Mouse (Mus musculus) myocyte (in vitro differentiated cells): ENCODE measurements around the gene Caln1. TPM values are rescaled to one million over a fixed set of nuclear protein-coding genes. Genes with fewer than 3 reads are reported as not detected.

Source experiments
- H3K27me3 ChIP-seq: one replicate; pipeline ENCODE4 v1.6.1; 2011; ENCODE audit not compliant: control insufficient read depth, insufficient read depth, insufficient read length
- H3K36me3 ChIP-seq: one replicate; pipeline ENCODE4 v1.6.1; 2011; ENCODE audit not compliant: control insufficient read depth, insufficient read depth
- H3K4me2 ChIP-seq: one replicate; pipeline ENCODE4 v1.6.1; 2011; ENCODE audit warnings: low read depth, control low read depth
- H3K4me3 ChIP-seq: one replicate; pipeline ENCODE4 v1.5.1; 2011; ENCODE audit warnings: mild to moderate bottlenecking, control low read depth, moderate library complexity
- H3K79me2 ChIP-seq: one replicate; pipeline ENCODE4 v1.6.1; 2011; ENCODE audit not compliant: control insufficient read depth, insufficient read depth
- H3ac ChIP-seq: one replicate; pipeline ENCODE4 v1.6.1; 2011; ENCODE audit not compliant: control insufficient read depth, insufficient read length
- CEBPB ChIP-seq: IDR thresholded peaks from 2 replicates; pipeline ENCODE4 v1.6.1; 2011; ENCODE audit warnings: mild to moderate bottlenecking, moderate library complexity; ENCODE audit not compliant: poor library complexity, insufficient read depth, severe bottlenecking
- E2F4 ChIP-seq: IDR thresholded peaks from one replicate; pipeline ENCODE4 v1.6.1; 2011; ENCODE audit warnings: mild to moderate bottlenecking, control low read depth, moderate library complexity; ENCODE audit not compliant: insufficient read depth
- MAX ChIP-seq: IDR thresholded peaks from one replicate; pipeline ENCODE4 v1.6.1; 2011; ENCODE audit warnings: low read depth, mild to moderate bottlenecking, control low read depth
- MYOD1 ChIP-seq, 3 experiments: IDR thresholded peaks; one replicate each; pipeline ENCODE4 v1.6.1; 2011; ENCODE audit warnings: control low read depth in 2 of 3, low read depth in 2 of 3, mild to moderate bottlenecking in 2 of 3, moderate library complexity in 1 of 3; ENCODE audit not compliant: insufficient read length in 2 of 3, control insufficient read depth in 1 of 3
- MYOG ChIP-seq, 3 experiments: IDR thresholded peaks; one replicate each; pipeline ENCODE4 v1.6.1; 2011; ENCODE audit warnings: control low read depth in 2 of 3, low read depth in 2 of 3, mild to moderate bottlenecking in 2 of 3; ENCODE audit not compliant: insufficient read length in 2 of 3, control insufficient read depth in 1 of 3, insufficient read depth in 1 of 3
- POLR2A ChIP-seq: IDR thresholded peaks from one replicate; pipeline ENCODE4 v1.6.1; 2011; ENCODE audit warnings: low read depth, mild to moderate bottlenecking, control low read depth, moderate library complexity; ENCODE audit not compliant: insufficient read length
- POLR2AphosphoS2 ChIP-seq: IDR thresholded peaks from one replicate; pipeline ENCODE4 v1.6.1; 2011; ENCODE audit warnings: low read depth, control low read depth; ENCODE audit not compliant: insufficient read length
- REST ChIP-seq: IDR thresholded peaks from one replicate; pipeline ENCODE4 v1.6.1; 2011; ENCODE audit warnings: mild to moderate bottlenecking, control low read depth, moderate library complexity; ENCODE audit not compliant: insufficient read depth, insufficient read length
- SRF ChIP-seq: IDR thresholded peaks from one replicate; pipeline ENCODE4 v1.6.1; 2011; ENCODE audit warnings: low read depth; ENCODE audit not compliant: control insufficient read depth, insufficient read length
- TCF12 ChIP-seq: IDR thresholded peaks from one replicate; pipeline ENCODE4 v1.6.1; 2011; ENCODE audit warnings: mild to moderate bottlenecking, control low read depth; ENCODE audit not compliant: poor library complexity, insufficient read depth, severe bottlenecking
- TCF3 ChIP-seq: IDR thresholded peaks from one replicate; pipeline ENCODE4 v1.6.1; 2011; ENCODE audit warnings: low read depth, control low read depth; ENCODE audit not compliant: insufficient read length
- USF1 ChIP-seq: IDR thresholded peaks from one replicate; pipeline ENCODE4 v1.6.1; 2011; ENCODE audit warnings: low read depth, mild to moderate bottlenecking, control low read depth, moderate library complexity
- polyA plus RNA-seq: library from polyadenylated mRNA; unstranded; fragments of >200 nt; fragmentation: generic; extraction: Trizol; gene quantifications from one replicate; pipeline ENCODE4 v1.2.1, GENCODE M21; 2012; ENCODE audit warnings: missing spikeins

The Caln1 gene
- polyA plus RNA-seq, 1 experiment, result not detected

- Histone ChIP-seq H3K36me3 (no peaks in the 10 kb centered on the region), H3ac (no peak overlapping the region), H3K4me3 (no peak overlapping the region), H3K27me3 (no peaks in the 10 kb centered on the region), H3K79me2 (no peaks in the 10 kb centered on the region), H3K4me2 (no peak overlapping the region)
- TF ChIP-seq TCF3 (no peak), SRF (no peak), POLR2AphosphoS2 (no peak), CEBPB (no peak), MYOG (IDR thresholded peaks at IDR 0.05; ENCODE audit: control insufficient read depth in 1 of 3, insufficient read depth in 1 of 3, insufficient read length in 2 of 3, low read depth in 2 of 3) (no peak), E2F4 (no peak), MYOD1 (IDR thresholded peaks at IDR 0.05; ENCODE audit: control insufficient read depth in 1 of 3, insufficient read length in 2 of 3, low read depth in 2 of 3) (no peak), MAX (no peak), REST (no peak), POLR2A (no peak), TCF12 (no peak), USF1 (no peak)
Observed at GRCm38 (mm10) chr5:130704866-130705265, 335.6 kb downstream of the Caln1 start.

DNA sequence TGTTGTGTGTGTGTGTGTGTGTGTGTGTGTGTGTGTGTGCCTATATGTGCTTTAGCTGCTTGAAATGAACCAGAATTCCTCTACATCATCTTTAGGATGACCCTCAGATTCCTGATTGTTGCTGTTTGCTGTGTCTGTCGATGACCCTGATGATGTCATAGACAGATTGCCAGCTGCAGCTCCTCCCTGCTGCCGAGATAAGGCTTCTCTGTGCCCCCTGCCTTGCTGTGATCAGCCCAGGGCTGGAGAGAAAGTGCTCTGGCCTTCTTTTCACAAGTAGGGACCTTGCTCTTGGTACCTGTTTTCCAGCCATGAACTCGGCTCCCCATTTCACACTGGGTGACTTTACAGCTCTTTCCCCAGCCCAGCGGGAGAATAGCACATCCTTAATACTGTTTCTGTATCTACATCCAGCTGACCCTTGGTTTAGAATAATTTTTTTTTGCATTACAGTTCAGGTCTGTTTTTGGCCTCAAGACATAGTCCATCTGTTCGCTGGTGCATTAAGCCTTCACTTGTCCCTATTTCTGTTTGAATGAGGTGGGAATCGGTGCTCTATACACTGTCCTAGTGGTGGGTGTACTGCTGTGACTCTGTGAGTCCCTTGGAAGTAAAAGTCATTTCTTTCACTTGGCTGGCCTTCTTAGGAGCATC, 337.1 kb downstream of the Caln1 start:
- Histone ChIP-seq H3K79me2 (no peaks in the 10 kb centered on the region), H3K4me3 (no peak overlapping the region), H3K4me2 (no peak overlapping the region), H3ac (no peak overlapping the region), H3K36me3 (no peaks in the 10 kb centered on the region), H3K27me3 (no peaks in the 10 kb centered on the region)
- TF ChIP-seq POLR2AphosphoS2 (no peak), SRF (no peak), MAX (no peak), MYOG (IDR thresholded peaks at IDR 0.05; ENCODE audit: control insufficient read depth in 1 of 3, insufficient read depth in 1 of 3, insufficient read length in 2 of 3, low read depth in 2 of 3) (no peak), POLR2A (no peak), TCF3 (no peak), MYOD1 (IDR thresholded peaks at IDR 0.05; ENCODE audit: control insufficient read depth in 1 of 3, insufficient read length in 2 of 3, low read depth in 2 of 3) (no peak), USF1 (no peak), REST (no peak), TCF12 (no peak), CEBPB (no peak), E2F4 (no peak)

- Histone ChIP-seq H3K4me2 (no peak overlapping the region), H3ac (no peak overlapping the region), H3K36me3 (no peaks in the 10 kb centered on the region), H3K4me3 (no peak overlapping the region), H3K79me2 (no peaks in the 10 kb centered on the region), H3K27me3 (no peaks in the 10 kb centered on the region)
- TF ChIP-seq E2F4, result no peak
- no peak for TF ChIP-seq REST
- no peak for TF ChIP-seq TCF3
- no peak for TF ChIP-seq MAX
- no peak for TF ChIP-seq SRF
Observed at GRCm38 (mm10) chr5:130707755-130708154, 338.5 kb downstream of the Caln1 start.

DNA sequence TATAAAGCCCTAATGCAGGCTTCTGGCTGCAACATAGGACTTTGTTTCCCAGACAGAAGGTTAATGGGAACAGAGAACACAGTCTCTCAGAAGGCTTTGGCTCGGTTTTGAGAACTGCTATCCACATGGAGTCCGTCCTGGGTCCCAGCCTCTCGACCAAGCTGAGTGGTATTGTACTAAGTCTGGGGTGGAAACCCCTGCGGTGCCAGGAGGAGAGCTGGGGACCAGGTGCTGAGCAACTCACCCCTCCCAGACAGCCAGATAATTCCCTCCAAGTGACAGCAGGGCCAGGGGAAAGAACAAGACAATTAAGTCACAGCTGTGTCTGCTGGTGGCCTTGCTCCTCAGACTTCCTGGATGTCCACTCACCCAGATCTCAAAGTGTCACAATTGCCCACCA, 339.4 kb downstream of the Caln1 start:
- TF ChIP-seq MAX (no peak), POLR2A (no peak), POLR2AphosphoS2 (no peak), SRF (no peak), REST (no peak), TCF12 (no peak), MYOD1 (IDR thresholded peaks at IDR 0.05; ENCODE audit: control insufficient read depth in 1 of 3, insufficient read length in 2 of 3, low read depth in 2 of 3) (no peak), CEBPB (no peak), MYOG (IDR thresholded peaks at IDR 0.05; ENCODE audit: control insufficient read depth in 1 of 3, insufficient read depth in 1 of 3, insufficient read length in 2 of 3, low read depth in 2 of 3) (no peak), E2F4 (no peak), TCF3 (no peak), USF1 (no peak)
- Histone ChIP-seq H3ac (no peak overlapping the region), H3K4me2 (no peak overlapping the region), H3K4me3 (no peak overlapping the region), H3K36me3 (no peaks in the 10 kb centered on the region), H3K27me3 (no peaks in the 10 kb centered on the region), H3K79me2 (no peaks in the 10 kb centered on the region)

DNA sequence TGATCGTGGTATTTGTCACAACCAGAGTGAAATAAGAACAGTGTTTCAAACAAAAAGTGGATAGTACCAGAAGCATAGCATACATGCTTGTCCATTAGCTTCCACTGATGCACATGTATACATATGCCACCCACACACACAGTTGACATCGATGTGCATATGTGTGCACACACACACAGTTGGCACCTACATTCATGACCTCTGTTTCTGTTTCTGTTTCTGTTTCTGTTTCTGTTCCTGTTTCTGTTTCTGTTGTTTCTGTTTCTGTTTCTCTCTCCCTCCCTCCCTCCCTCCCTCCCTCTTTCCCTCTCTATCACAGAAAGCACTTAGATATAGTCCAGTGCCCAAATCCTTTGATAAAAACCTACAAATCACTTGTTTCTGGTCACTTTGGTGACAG, 342.4 kb downstream of the Caln1 start:
- H3K4me3 ChIP-seq, result no peak overlapping the region
- H3K79me2 ChIP-seq, result no peaks in the 10 kb centered on the region
- H3K4me2 ChIP-seq, result no peak overlapping the region
- no peak overlapping the region for H3ac ChIP-seq
- no peak for TF ChIP-seq TCF12
- H3K36me3 ChIP-seq, result no peaks in the 10 kb centered on the region
- H3K27me3 ChIP-seq, result no peaks in the 10 kb centered on the region
